Mouse (Mus musculus): Measurements from ENCODE around the gene Tead1.
A peak's percentile ranks its signal among the peaks of the same experiment; 100 is the strongest.
"Not testable (repeated sequence)": the region's sequence is repeated elsewhere in the genome, so short reads cannot be mapped to it uniquely, and the experiment has no call there.

The Tead1 gene

GRCm38 (mm10) chr7:112917613-112918278 lies 238.6 kb downstream of the Tead1 start:
- no peak for DNase-seq (ENCODE audit: low read depth, low spot score)

- DNase-seq (ENCODE audit: low read depth, low spot score) = no peak
These were observed 239.3 kb downstream of the Tead1 start for GRCm38 (mm10) chr7:112918279-112918991.

- peak; percentile 71 for DNase-seq (ENCODE audit: low read depth, low spot score)
These were observed 240.7 kb downstream of the Tead1 start for GRCm38 (mm10) chr7:112919845-112920244.

GRCm38 (mm10) chr7:112922801-112923200 lies 243.7 kb downstream of the Tead1 start:
- DNase-seq (ENCODE audit: low read depth, low spot score) = no peak

GRCm38 (mm10) chr7:112923712-112924111 lies 244.6 kb downstream of the Tead1 start:
- DNase-seq (ENCODE audit: low read depth, low spot score) = no peak

- no peak for DNase-seq (ENCODE audit: low read depth, low spot score)
These were observed 251.6 kb downstream of the Tead1 start for GRCm38 (mm10) chr7:112930669-112931068.

GRCm38 (mm10) chr7:112935876-112936275 lies 256.8 kb downstream of the Tead1 start:
- DNase-seq (ENCODE audit: low read depth, low spot score) = not testable (repeated sequence)

GRCm38 (mm10) chr7:112937089-112937488 lies 258.0 kb downstream of the Tead1 start:
- no peak for DNase-seq (ENCODE audit: low read depth, low spot score)

GRCm38 (mm10) chr7:112938959-112939358 lies 259.8 kb downstream of the Tead1 start:
- no peak for DNase-seq (ENCODE audit: low read depth, low spot score)

- no peak for DNase-seq (ENCODE audit: low read depth, low spot score)
These were observed 263.4 kb downstream of the Tead1 start for GRCm38 (mm10) chr7:112942567-112942966.

GRCm38 (mm10) chr7:112943056-112943455 lies 263.9 kb downstream of the Tead1 start:
- no peak for DNase-seq (ENCODE audit: low read depth, low spot score)

- DNase-seq (ENCODE audit: low read depth, low spot score) = no peak
These were observed 267.6 kb downstream of the Tead1 start for GRCm38 (mm10) chr7:112946706-112947105.

- peak; percentile 82 for DNase-seq (ENCODE audit: low read depth, low spot score)
These were observed 274.7 kb downstream of the Tead1 start, which contains the start of gene Rassf10 for GRCm38 (mm10) chr7:112953777-112954291. TSS of gene Rassf10 (plus strand) at chr7:112953962.

GRCm38 (mm10) chr7:112954351-112955102 lies 275.4 kb downstream of the Tead1 start:
- peak; percentile 14 for DNase-seq (ENCODE audit: low read depth, low spot score)

GRCm38 (mm10) chr7:112955103-112955827 lies 276.1 kb downstream of the Tead1 start:
- DNase-seq (ENCODE audit: low read depth, low spot score) = peak; percentile 24

- no peak for DNase-seq (ENCODE audit: low read depth, low spot score)
These were observed 276.8 kb downstream of the Tead1 start for GRCm38 (mm10) chr7:112955955-112956354.

All from forelimb bud, embryonic 11.5 days (tissue).